Mouse (Mus musculus): ENCODE measurements around the gene Cmklr1.

DNA sequence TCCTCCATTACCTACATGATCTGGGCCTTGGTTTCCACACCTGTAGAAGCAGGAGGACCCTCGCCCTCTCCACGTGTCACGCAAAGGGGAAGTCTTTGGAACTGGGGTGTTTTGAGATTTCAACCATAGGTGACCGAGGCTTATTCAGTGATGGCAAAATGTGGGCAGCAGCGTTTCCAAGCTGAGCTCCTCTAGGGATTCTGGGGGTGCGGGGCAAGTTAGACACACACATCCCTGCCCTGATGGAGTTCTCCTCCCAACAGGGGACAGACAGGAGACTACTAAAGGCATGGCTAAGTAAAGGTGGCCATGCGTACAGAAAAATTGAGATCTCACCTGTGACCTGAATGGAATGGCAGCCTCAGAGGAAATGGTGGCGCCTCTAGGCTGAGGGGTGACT, 41.7 kb downstream of the Cmklr1 start:
- TF ChIP-seq CTCF (IDR thresholded peaks at IDR 0.05; ENCODE audit: low read depth, low read length), result no peak
- TF ChIP-seq POLR2A (IDR thresholded peaks at IDR 0.05; ENCODE audit: borderline replicate concordance, low read depth, low read length), result no peak

All from bone marrow macrophage, adult 2 months (primary cell).